Mouse (Mus musculus): Measurements from ENCODE around the gene Camkmt. TPM values are rescaled to one million over a fixed set of nuclear protein-coding genes. Genes with fewer than 3 reads are reported as not detected.

Gene Camkmt
- polyA plus RNA-seq, 1 experiment, result 2.5 TPM

DNA sequence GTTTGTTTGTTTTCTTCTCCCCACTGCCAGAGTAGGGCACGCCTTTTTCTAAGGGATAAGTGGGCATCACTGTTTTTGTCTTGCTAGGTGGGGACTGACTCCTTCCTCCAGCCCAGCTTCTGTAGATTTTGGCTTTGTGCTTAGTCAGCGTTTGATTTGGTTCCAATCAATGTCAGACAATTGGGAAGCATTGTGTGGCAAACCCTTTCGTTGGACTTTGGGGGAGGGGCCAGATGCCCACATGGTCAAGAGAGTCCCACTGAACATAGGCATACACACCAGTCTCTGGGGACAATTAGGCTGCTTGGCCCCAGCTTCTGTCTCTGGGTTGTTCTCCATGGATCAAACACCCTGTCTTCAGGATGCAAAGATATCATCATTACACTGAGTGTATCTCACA lies 371.2 kb downstream of the Camkmt start:
- DNase-seq (ENCODE audit: low read depth), result no peak

DNA sequence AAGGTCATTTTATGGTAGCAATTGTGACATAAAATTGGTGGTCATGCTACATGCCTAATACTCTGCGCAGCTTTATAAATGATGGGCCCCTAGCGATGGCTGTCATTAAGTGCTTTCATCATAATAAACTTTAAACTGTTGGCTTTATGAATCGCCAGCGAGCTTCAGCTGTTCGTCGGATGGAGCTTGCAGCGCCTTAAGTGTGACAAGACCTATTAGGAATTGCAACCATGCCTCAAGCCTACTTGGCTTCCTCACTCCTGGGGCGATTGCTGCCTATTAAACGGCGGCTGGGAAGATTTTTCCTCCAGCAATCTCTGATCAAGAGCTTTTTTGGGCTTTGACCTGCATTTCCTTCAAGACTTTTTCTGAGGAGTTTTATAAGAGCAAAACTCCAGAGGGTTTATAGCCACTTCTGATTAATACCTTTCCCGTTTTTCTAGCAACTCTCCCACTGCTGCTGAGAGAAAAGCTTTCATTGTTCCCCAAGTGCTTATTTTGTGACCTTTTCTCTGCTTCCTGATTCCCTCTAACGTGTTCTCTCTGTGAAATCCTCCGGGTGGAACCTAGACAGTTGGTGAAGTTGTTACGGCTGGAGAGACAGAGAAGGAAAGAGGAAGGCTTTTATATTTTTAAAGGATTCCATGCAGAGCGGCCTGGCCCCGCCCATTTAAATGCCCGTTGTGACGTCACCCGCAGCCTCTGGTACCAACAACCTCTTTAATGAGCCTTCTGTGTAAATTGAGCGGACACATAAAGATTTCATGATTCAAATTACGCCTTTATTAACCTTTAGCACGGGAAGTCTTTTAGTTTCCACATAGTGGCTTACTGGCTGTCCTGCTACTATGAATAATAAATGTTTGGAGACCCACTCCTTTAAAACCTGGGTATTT lies 373.4 kb downstream of the Camkmt start:
- DNase-seq (ENCODE audit: low read depth), result no peak

DNA sequence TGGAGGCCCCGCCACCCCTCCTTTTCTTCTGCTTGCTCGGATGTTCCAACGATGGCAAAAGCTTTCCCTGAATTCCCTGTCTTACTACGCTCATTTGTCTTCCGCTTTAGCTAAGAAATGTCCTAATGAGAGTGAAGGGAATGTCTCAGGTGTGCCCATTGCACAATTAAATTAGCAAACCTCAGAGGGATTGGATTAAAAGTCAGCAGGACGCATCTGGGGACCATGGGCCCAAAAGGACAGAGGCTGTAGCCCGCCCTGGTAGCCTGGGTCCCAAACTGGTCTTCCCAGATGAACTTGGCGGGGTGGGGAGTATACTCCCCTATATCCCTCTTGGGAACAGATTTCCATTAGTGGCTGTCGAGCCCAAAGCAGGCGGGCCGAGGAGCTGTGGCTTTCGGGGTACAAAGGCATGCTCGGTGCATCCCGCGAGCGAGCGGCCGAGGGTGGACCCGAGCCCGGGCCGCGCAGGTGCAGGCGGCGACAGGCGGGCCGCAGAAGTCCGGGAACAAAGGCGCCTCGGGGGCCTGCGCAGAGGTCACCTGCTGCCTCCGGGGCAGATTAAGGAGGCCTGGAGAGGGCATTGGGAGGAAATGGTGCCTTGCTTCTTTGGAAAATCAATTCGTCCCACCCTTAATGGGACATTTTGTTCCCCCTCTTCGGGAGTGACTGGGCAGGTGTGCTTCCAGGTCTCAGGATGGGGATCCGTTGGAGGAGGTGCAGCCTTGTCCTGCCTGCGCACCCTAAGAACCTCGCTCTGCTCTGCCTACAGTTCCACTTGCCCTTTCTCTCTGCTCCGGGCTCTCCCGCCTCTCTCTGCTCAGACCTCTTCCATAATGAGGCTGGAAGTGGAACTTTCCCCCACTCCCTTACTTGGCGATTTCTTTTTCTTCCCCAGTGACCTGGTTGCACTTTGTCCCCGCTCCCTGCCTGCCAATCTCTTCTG lies 374.4 kb downstream of the Camkmt start:
- no peak for DNase-seq (ENCODE audit: low read depth)

DNA sequence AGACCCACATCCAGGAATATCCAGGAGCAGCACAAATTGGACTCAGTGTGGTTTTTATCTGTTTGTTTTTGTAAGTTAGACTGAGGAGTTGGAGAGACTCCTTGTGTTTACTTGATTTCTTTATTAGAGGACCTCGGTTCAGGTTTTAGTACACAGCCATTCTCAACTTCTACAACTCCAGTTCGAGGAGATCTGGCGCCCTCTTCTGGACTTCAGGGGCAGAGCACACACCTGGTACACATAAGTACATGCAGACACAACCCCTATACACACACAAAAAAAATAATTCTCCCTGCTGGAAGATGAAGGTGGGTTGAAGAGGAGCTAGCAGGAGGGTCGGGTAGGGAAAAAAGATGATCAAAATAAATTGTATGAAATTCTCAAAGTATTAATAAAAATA lies 379.4 kb downstream of the Camkmt start:
- no peak for DNase-seq (ENCODE audit: low read depth)

DNA sequence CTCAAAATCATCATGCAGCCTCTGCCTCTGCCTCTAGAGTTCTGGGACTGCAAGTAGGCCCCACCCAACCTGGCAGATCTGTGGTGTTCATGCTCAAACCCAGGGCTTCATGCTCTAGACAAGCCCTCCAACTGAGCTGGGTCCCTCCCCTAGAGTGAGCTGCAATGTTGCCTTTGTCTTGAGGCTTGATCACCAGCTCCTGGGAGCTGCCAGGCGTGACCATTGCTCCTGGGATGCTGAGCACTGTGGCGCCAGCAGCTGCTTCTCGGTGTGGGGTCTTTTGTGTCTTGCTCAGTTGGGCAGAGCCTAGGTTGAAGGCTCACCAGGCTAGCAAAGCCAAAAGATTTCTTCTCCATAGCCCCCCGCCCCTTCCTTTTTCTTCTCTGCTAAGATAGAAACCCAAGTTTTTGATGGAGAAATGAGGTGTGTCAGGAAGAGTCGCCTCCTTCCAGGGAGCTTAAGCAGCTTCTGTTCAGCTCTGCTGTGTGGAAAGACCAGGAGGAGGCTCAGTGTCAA lies 382.4 kb downstream of the Camkmt start:
- no peak for DNase-seq (ENCODE audit: low read depth)

DNA sequence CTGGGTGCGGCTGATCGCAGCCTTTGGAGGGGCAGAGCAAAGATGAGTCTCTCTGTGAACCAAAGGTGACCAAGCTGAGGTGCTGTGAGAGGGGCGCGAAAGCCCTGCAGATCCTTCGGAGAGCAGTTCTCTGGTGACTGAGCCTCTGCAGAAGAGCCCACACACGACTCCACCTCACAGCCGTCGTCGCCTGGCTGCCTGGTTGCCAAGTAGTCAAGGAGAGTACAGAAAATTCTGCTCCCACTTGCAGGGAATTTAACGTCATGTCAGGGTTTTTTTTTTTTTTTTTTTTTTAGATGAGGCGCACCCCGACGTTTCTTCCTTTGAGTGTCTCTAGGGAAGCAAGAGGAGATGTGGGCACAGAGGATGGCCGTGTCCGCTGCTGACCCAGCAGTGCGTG lies 382.9 kb downstream of the Camkmt start:
- DNase-seq (ENCODE audit: low read depth), result no peak

DNA sequence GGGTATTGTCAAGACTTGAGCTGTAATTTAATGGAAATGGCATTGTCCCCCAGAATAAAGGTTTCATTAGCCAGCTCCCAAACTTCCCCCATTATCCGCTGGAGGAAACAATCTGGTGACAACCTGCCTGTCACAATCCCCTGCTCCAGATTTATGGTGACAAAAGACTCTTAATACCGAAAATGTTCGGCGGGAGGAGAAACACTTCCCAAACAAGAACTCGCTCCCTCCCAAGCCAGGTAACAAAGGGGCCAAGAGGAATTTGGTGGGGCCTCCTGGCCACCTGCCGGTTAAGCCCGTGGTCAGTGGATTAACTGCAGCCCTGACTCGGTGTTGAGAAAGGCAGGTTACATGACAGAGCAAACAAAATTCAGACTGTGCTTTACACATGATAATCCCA lies 383.5 kb downstream of the Camkmt start:
- no peak for DNase-seq (ENCODE audit: low read depth)

DNA sequence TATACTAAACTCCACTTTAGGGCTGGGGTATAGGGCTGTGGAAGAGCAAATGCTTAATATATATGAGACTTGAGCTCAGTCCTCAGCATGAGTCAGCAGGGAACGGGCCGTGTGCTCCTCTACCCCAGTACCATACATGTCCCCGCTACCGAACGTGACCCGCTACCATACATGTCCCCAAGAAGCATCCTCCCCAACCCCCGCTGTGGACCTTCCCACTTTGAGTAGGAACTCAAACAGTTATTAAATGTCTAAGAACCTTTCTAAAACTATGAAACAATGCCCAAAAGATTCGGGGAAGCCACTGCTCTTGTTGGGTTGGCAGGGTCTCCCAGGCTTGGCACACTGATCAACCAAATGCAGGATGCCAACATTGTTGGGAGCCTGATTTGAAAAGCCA lies 390.9 kb downstream of the Camkmt start:
- DNase-seq (ENCODE audit: low read depth), result no peak

DNA sequence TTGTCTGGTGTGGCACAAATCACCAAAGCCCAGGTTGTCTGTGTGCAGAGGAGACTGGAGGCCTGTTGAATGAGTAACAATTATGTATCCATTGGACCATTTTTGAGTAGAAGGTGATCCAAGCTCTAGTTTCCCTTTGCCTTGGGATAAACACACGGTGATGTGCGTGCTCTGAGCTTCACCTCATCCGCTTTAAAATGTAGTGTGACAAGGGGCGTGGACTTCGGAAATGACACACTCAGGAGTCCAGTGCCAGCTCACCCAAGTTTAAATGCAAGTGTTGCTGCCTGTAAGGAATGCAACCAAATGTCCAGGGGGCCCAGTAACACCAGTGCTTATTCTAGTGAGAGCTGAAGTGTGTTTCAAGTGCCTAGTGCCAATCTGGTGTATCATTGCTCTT lies 392.7 kb downstream of the Camkmt start:
- no peak for DNase-seq (ENCODE audit: low read depth)

DNA sequence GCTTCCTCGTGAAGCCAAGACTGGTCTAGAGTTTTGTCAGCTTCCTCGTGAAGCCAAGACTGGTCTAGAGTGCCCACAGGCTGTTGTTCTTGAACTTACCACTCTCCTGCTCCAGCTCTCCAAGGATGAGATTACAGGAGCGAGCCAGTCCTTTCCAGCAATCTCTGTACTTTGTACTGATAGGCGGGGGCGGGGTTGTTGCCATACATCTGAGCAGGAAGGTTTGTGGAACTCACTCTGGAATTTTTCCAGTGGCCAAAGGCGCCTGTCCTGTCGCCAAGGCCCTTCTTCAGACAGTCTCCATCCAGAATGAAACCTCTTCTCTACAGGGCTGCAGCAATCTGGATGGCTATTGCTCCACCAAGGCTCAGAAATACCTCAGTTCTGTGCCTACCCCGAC lies 393.7 kb downstream of the Camkmt start:
- no peak for DNase-seq (ENCODE audit: low read depth)

DNA sequence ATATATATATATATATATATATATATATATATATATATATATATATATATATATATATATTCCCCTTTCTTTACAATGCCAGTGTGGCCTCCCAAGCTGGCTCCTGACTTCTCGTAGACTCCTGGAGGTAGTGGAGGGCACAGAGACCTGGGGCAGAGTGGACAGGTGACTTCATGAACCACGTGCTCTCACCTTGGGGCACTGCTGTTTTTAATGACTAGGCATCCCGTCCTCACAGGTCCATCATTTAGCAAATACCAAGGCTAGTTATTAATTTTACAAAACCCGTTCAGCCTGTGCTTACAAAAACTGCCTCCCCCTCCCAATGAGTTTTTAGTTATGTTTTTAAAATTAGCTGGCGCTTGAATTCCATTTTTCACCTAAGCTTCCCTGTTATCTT lies 394.2 kb downstream of the Camkmt start:
- no peak for DNase-seq (ENCODE audit: low read depth)

DNA sequence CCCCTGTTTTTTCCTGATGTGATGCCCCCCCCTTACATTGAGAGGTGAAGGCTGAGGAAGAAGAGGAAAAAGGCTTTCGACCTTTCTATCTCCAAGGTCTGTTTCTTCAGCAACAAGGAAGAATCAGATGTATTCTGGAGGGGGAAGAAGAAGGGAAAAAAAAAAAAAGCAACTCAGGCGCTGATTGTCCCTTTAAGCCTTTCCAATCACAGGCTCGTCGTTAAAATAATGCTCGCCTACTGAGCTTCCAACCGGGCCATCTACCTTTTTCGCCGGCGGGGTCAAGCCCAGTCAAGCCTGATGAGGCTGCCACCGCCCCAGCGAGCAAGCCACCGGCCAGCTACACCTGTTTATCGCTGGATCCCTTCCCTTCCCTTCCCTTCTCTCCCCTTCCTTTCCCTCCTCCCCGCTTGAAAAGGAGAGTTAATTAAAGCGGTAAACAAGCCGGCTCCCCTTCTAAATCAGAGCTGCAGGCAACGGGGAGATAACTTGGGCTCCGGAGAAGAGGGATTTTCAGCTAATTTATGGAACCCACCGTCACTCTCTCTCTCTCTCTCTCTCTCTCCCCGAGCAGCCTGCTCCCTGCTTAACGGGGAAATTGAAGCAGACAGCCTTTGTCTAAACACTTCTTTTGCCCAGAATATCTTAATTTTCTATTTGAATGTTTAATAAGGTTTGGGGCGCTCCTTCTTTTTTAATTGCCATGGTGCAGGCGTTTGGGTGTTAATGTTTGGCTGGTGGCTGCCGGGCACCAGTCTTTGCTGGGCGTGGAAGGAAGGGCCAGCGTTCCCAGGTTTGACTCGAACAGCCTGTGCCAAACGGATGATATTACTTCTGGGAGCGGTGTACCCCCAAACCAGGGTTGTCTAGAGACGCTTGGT lies 395.0 kb downstream of the Camkmt start:
- DNase-seq (ENCODE audit: low read depth), result no peak

DNA sequence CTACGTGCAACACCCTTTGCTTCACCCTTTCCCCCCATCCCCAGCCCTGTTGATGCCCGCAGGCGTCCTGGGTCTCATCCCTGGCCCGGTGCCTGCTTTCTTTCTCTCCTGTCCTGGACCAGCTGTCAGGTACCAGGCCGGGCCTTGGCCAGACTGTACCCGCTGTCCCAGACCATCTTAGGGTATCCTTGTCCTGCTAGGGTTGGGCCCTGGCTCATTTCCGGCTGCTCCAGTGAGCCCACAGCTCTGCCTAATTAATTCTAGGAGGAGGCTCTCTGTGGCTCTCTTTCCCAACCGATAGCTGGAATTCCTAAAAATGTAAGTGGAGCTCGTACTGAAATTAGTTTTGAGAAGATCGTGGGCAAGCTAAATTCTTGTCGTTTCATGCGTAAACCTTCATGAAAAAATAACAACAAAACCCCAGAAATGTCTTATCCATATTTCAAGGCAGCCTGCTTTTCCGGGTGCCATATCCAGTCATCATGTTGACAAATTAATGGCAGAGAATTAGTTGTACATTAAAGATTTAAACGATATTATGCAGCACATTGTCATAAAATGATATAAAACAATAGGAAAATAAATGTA lies 395.7 kb downstream of the Camkmt start:
- no peak for DNase-seq (ENCODE audit: low read depth)

DNA sequence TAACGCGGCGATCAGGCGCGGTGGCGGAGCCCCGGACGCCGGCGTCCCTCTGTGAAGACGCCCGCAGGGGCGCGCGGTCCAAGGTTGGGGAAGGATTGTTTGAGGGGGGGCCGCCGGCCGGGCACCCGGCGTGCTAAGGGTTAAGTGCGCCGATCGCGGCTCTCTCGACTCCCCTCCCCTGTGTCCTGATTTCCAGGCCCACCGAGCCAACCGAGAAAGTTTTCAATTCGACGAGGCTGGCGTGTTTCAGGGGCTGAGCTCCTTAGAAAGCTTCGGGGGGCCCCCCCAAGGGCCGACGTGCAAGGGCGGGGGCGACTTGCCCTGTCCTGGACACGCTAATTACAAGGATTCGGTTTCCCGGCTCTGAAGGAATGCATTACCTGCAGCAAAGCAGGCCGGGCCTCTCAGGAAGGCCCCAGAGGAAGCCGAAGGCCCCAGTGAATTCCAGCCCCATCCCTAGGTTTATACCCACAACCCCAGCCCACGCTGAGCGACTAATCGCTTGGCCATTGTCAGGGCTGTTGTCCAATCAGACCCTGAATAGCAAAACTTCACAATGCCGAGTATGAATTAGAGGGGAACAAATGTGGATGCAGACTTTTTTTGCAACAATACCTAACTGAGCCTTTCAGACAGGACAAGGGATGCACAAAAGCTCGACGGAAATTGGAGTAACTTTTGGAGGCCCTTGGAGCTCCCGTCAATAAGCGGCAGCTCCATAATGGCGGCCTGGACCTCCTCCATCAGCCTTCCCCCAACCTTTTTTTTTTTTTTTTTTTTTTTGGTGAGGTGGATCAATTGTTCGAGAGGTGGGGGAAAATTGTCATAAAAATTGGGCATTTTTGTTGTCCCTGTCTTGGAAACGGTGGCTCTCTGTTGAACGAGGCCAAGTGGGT lies 396.5 kb downstream of the Camkmt start:
- no peak for DNase-seq (ENCODE audit: low read depth)

DNA sequence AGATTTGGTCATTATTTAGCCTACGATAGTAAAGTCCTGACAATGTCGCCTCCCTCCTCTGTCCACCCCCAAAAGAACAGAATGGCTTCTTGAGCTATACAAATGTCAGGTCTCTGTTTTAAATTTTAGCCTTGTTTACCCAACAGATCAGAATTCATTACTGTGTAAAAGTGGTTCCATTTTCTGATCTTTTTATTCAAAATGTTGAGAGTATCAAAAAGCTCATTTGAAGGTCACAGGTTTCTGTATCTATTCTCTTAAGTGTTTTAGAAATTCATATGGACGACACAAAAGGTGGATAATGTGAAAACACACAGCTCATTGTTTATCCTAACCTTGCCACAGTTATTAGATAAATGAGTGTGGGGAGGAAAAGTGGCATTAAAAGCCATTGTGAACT lies 397.2 kb downstream of the Camkmt start:
- no peak for DNase-seq (ENCODE audit: low read depth)

DNA sequence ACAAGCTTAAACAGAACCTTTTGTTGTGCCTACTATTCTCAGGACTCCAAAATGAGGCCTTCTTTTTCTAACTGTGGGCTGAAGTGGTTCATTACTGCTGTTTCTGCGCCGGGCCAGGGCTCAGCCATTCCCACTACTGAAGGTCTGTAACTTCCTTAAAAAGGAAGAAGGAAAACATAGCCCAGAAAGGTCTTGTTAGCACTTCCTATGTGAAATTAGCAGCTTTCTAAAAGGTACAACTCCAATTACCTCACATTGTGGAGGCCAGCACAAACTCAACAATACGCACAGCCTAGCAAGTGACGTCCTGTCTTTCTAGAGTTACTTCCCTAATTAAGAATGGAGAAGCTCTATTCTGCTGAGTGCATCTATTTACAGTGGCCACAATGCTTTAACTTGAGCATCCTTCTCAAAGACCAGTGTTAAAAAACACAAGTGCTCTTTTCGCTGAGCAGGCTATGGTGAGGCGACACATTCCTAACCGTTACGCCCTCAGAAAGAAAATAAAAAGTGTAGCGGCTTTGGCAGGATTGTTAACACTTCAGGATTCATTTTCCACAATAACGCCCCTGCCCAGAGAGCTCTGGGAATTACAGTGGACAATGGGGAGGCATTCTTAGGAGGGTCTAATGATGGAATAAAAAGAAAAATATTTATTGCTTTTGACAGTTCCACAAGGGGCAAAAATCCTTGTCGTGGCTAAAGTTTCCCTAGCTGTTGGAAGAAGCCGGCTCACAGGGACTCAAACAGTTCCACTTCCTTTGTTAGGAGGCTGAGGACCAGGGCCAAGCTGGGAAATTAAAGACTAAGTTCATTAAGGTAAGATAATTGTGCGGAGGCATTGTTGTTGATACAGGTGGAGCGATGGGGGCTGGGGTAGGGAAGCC lies 398.5 kb downstream of the Camkmt start:
- no peak for DNase-seq (ENCODE audit: low read depth)

DNA sequence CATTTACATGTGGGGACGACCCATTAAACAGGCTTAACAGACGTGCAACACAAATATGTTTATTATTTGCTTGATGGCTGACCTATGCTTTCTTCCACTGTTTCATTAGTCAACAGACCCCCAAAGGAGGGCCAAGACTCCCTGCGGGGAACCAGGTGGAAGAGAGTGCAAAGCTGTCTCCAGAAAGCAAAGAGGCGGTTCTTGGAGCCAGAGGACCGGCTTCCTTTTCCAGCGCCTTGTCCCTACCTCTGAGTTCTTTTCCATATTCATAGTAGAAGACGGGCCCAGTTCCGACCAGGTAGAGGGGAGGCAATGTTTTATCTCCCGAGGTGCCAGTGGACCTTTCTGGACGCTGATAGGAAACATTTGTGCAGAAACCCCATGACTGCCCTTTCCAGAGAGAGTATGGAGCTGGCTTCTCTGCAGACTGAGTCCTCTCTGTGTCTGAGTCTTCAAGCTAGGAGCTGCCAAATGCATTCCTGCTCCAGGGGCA lies 399.2 kb downstream of the Camkmt start:
- DNase-seq (ENCODE audit: low read depth), result no peak

DNA sequence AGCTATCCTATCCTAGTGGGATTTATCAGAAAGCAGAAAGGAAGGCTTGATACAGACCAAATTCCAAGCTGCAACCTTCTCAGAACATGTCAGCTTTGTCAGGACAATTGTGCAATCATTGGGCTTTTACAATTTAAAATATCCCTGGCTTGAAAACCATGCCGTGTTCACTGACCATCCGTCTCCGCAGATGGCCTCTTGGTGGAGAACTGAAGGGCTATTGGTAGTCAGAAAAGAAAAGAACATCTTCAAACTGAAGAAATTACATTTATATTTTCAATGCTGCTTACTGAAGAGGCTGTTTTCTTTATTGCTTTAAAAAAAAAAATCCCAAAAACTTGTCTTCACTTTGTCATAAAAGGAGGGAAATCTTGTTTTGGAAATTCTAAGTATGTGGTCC lies 401.1 kb downstream of the Camkmt start:
- DNase-seq (ENCODE audit: low read depth), result no peak

DNA sequence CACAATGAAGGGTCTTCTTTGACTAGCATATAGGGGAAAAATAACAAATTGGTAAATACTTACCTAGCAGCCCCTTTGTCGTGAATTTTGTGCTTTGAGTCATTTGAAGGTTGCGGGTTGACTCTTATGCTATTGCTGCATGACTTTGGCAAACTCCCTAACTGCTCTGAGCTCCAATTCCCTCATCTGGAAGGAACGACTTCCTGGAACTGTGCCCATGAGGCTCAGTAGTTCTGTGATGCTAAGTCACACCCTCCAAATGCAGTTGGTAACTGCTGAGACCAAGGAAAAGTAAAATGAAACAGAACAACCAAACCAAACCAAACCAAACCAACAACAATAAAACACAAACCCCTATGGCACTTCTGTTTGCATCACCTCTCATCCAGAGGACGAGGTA lies 403.2 kb downstream of the Camkmt start:
- no peak for DNase-seq (ENCODE audit: low read depth)

Data from gonadal fat pad, adult 2 months (tissue).